Mouse (Mus musculus): ENCODE measurements around the gene Pdpr. TPM values are rescaled to one million over a fixed set of nuclear protein-coding genes. Genes with fewer than 3 reads are reported as not detected.
"Not testable (repeated sequence)": the region's sequence is repeated elsewhere in the genome, so short reads cannot be mapped to it uniquely, and the experiment has no call there.

Pdpr gene
- polyA plus RNA-seq, 1 experiment, result 14.7 TPM

- H3K4me3 ChIP-seq (ENCODE audit: insufficient read depth, low read length), result peak overlapping the region; percentile 64
- peak overlapping the region; percentile 96 for H3K27ac ChIP-seq (ENCODE audit: insufficient read depth, low read length)
- peak; percentile 52; the same call in 1 of the 2 replicates for TF ChIP-seq POLR2A (IDR thresholded peaks at IDR 0.05; ENCODE audit: extremely low read depth, insufficient read depth, low read length)
- H3K4me1 ChIP-seq (ENCODE audit: control insufficient read depth, insufficient read depth, low read length), result not testable (repeated sequence)
Measured at GRCm38 (mm10) chr8:111145460-111146012, 51.1 kb downstream of the Pdpr start.

GRCm38 (mm10) chr8:111155721-111156436, 61.4 kb downstream of the Pdpr start:
- no peak overlapping the region for H3K27ac ChIP-seq (ENCODE audit: insufficient read depth, low read length)
- H3K4me3 ChIP-seq (ENCODE audit: insufficient read depth, low read length), result no peak overlapping the region
- TF ChIP-seq POLR2A (IDR thresholded peaks at IDR 0.05; ENCODE audit: extremely low read depth, insufficient read depth, low read length) (no peak), CTCF (IDR thresholded peaks at IDR 0.05; ENCODE audit: extremely low read depth, insufficient read depth, low read length) (no peak)
- H3K4me1 ChIP-seq (ENCODE audit: control insufficient read depth, insufficient read depth, low read length), result no peaks in the 10 kb centered on the region

GRCm38 (mm10) chr8:111157617-111158016, 63.2 kb downstream of the Pdpr start:
- Histone ChIP-seq H3K27ac (ENCODE audit: insufficient read depth, low read length) (no peak overlapping the region), H3K4me1 (ENCODE audit: control insufficient read depth, insufficient read depth, low read length) (no peaks in the 10 kb centered on the region), H3K4me3 (ENCODE audit: insufficient read depth, low read length) (no peak overlapping the region)
- TF ChIP-seq CTCF (IDR thresholded peaks at IDR 0.05; ENCODE audit: extremely low read depth, insufficient read depth, low read length) (peak; percentile 66), POLR2A (IDR thresholded peaks at IDR 0.05; ENCODE audit: extremely low read depth, insufficient read depth, low read length) (no peak)

GRCm38 (mm10) chr8:111171661-111172060, 77.2 kb downstream of the Pdpr start:
- Histone ChIP-seq H3K4me1 (ENCODE audit: control insufficient read depth, insufficient read depth, low read length) (peaks cover 2% of the 10 kb centered on the region), H3K4me3 (ENCODE audit: insufficient read depth, low read length) (no peak overlapping the region), H3K27ac (ENCODE audit: insufficient read depth, low read length) (no peak overlapping the region)
- no peak for TF ChIP-seq CTCF (IDR thresholded peaks at IDR 0.05; ENCODE audit: extremely low read depth, insufficient read depth, low read length)
- TF ChIP-seq POLR2A (IDR thresholded peaks at IDR 0.05; ENCODE audit: extremely low read depth, insufficient read depth, low read length), result no peak

GRCm38 (mm10) chr8:111185472-111185947, 91.1 kb downstream of the Pdpr start:
- Histone ChIP-seq H3K4me3 (ENCODE audit: insufficient read depth, low read length) (no peak overlapping the region), H3K4me1 (ENCODE audit: control insufficient read depth, insufficient read depth, low read length) (peaks cover 4% of the 10 kb centered on the region), H3K27ac (ENCODE audit: insufficient read depth, low read length) (0 out of 2 replicates have a peak overlapping the region, but pooled peaks have one; percentile 67)
- TF ChIP-seq POLR2A (IDR thresholded peaks at IDR 0.05; ENCODE audit: extremely low read depth, insufficient read depth, low read length) (no peak), CTCF (IDR thresholded peaks at IDR 0.05; ENCODE audit: extremely low read depth, insufficient read depth, low read length) (no peak)

Other genes starting within 250 kb of the Pdpr start
- 41.8 and 42.9 TPM in 2 replicates for gene Cog4, start 248.0 kb upstream of the Pdpr start, polyA plus RNA-seq (2012; rRNA removed)
- 36.8 and 37.4 TPM in 2 replicates for gene Sf3b3, start 247.8 kb upstream of the Pdpr start, polyA plus RNA-seq (2012; rRNA removed)
- gene Fuk, start 192.1 kb upstream of the Pdpr start, polyA plus RNA-seq (2012; rRNA removed), result 18.0 and 18.2 TPM in 2 replicates
- gene St3gal2, start 174.7 kb upstream of the Pdpr start, polyA plus RNA-seq (2012; rRNA removed), result 57.8 and 64.8 TPM in 2 replicates
- 23.8 TPM in 2 replicates for gene Ddx19a, start 96.8 kb upstream of the Pdpr start, polyA plus RNA-seq (2012; rRNA removed)
- 13.0 and 13.4 TPM in 2 replicates for gene Ddx19b, start 62.9 kb upstream of the Pdpr start, polyA plus RNA-seq (2012; rRNA removed)
- 70.9 and 71.7 TPM in 2 replicates for gene Aars, start 61.5 kb upstream of the Pdpr start, polyA plus RNA-seq (2012; rRNA removed)
- not detected in 2 replicates for gene Exosc6, start 38.3 kb upstream of the Pdpr start, polyA plus RNA-seq (2012; rRNA removed)
- 6.0 and 7.5 TPM in 2 replicates for gene Clec18a, start 2.2 kb upstream of the Pdpr start, polyA plus RNA-seq (2012; rRNA removed)
- 66.2 and 69.3 TPM in 2 replicates for gene Glg1, start 164.6 kb downstream of the Pdpr start, polyA plus RNA-seq (2012; rRNA removed)
- 15.2 TPM in 2 replicates for gene Rfwd3, start 205.6 kb downstream of the Pdpr start, polyA plus RNA-seq (2012; rRNA removed)
- 0.25 and 0.38 TPM in 2 replicates for gene Mlkl, start 243.5 kb downstream of the Pdpr start, polyA plus RNA-seq (2012; rRNA removed)